Comparison of ENCODE assay signal across 20 mouse cellular contexts in the genomic region with DNA sequence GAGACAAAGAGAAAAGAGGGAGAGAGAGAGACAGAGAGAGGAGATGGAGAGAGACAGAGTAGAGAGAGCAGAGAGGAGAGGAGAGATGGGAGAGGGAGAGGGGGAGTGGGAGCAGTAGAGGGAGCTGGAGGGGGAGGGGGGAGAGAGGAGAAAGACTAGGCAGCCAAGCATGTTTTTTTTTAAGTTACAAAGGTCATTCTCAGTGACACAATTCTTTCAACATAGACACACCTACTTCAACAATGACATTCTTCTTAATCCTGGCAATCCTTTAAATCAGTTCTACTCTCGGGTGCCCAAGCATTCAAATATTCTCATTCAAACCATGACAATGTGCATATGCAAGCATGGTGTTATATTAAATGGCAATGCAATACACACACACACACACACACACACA. TPM values are rescaled to one million over a fixed set of nuclear protein-coding genes. Genes with fewer than 3 reads are reported as not detected.
"Had no signal": no experiment of that assay in that cellular context is flagged by ENCODE, and none has a peak within 500 bp of the region (broad histone marks: within the 10 kb centered on the region; RNA-seq: fewer than 3 reads in every experiment).

No protein-coding gene starts in this region.

- H3K27me3 ChIP-seq: midbrain, embryonic 12.5 days; neural tube, embryonic 13.5 days; neural tube, embryonic 15.5 days had no signal

- H3K9ac ChIP-seq: lung, embryonic 14.5 days; midbrain, embryonic 12.5 days; neural tube, embryonic 13.5 days; neural tube, embryonic 15.5 days had no signal

- H3K4me3 ChIP-seq: midbrain, embryonic 10.5 days; midbrain, embryonic 12.5 days; myocyte; neural tube, embryonic 13.5 days; neural tube, embryonic 15.5 days had no signal

- H3K9me3 ChIP-seq: midbrain, embryonic 10.5 days; midbrain, embryonic 12.5 days; neural tube, embryonic 13.5 days; neural tube, embryonic 15.5 days had no signal

- ATAC-seq: lung, postnatal 0 days; midbrain, embryonic 16.5 days had no signal

- H3K27ac ChIP-seq: midbrain, embryonic 10.5 days; midbrain, embryonic 12.5 days; neural tube, embryonic 13.5 days; neural tube, embryonic 15.5 days had no signal

- H3K4me1 ChIP-seq: midbrain, embryonic 12.5 days; neural tube, embryonic 13.5 days; neural tube, embryonic 15.5 days had no signal

- DNase-seq: lung, adult 18-20 months; lung, embryonic 14.5 days; lung, postnatal 4 days; midbrain, embryonic 14.5 days; retina, postnatal 1 day; right cerebral cortex, adult 18-20 months; right cerebral cortex, postnatal 25 days; right cerebral cortex, postnatal 4 days; spleen, adult 18-20 months; thymus, adult 18-20 months; thymus, postnatal 14 days; thymus, postnatal 36 days had no signal

- H3K36me3 ChIP-seq: midbrain, embryonic 10.5 days; midbrain, embryonic 12.5 days; neural tube, embryonic 13.5 days; neural tube, embryonic 15.5 days had no signal

- H3K4me2 ChIP-seq: lung, embryonic 14.5 days; midbrain, embryonic 12.5 days; neural tube, embryonic 13.5 days; neural tube, embryonic 15.5 days had no signal

RNA-seq across cellular contexts. Expression of a gene that starts 19.4 kb away (rescaled TPM):
- total RNA-seq: megakaryocyte-erythroid progenitor cell, adult 5-6 weeks had no signal
